Mouse (Mus musculus): ENCODE measurements around the gene Zfp326. TPM values are rescaled to one million over a fixed set of nuclear protein-coding genes. Genes with fewer than 3 reads are reported as not detected.

Gene Zfp326
- polyA plus RNA-seq, 1 experiment from 2014 or later: 57.8 TPM

DNA sequence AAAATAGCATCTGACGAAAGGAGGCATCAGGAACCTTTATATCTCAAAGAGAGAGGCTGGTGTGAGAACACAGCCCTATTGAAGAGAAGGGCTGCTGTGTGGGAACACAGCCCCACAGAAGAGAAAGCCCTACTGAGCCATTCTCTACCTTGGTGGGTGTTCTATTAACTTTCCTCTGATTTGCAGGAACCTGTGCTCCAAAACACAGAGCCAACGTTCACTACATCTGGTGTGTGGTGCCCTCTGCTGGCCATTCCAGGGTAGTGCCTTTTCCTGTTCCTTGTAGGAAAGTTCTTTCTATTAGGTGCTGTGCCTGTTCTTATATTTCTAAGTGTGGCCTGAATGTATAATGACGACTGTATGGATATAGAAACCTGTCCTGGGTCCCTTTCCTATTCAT is 7.8 kb upstream of the Zfp326 start:
- H3K4me1 ChIP-seq: peaks cover 13% of the 10 kb centered on the region
- H3K4me3 ChIP-seq: no peak overlapping the region
- 9% methylated on average over 3 of the region's 3 CpGs for WGBS
- ATAC-seq (replicated peaks): peak; percentile 76
- H3K36me3 ChIP-seq: no peaks in the 10 kb centered on the region
- 0 out of 2 replicates have a peak, but pooled peaks cover 2% of the 10 kb centered on the region for H3K27me3 ChIP-seq
- H3K9ac ChIP-seq (replicated peaks): no peak overlapping the region
- no peaks in the 10 kb centered on the region for H3K9me3 ChIP-seq
- no peak overlapping the region for H3K27ac ChIP-seq (replicated peaks)
- no peak overlapping the region for H3K4me2 ChIP-seq (replicated peaks)

DNA sequence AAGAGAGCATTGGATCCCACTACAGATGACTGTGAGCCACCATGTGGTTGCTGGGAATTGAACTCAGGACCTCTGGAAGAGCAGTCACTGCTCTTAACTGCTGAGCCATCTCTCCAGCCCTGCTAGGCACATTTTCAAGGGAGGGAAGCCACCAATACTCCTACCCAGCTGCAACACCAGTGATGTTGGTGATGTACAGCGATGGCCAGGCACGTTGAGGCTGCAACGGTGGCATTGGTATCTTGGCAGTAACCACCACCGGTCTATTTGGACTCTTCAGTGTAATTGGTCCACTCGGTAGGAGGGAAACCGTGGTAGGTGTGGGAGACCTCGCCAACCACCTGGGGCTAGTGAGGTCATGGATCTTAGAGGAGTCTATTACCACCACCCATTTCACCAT is 6.6 kb upstream of the Zfp326 start:
- Histone ChIP-seq H3K27me3 (0 out of 2 replicates have a peak, but pooled peaks cover 2% of the 10 kb centered on the region), H3K36me3 (no peaks in the 10 kb centered on the region), H3K9me3 (no peaks in the 10 kb centered on the region), H3K9ac (replicated peaks) (no peak overlapping the region), H3K27ac (replicated peaks) (no peak overlapping the region), H3K4me2 (replicated peaks) (no peak overlapping the region), H3K4me1 (peaks cover 13% of the 10 kb centered on the region), H3K4me3 (no peak overlapping the region)
- 86% methylated on average over 7 of the region's 7 CpGs for WGBS
- no peak for ATAC-seq (replicated peaks)

DNA sequence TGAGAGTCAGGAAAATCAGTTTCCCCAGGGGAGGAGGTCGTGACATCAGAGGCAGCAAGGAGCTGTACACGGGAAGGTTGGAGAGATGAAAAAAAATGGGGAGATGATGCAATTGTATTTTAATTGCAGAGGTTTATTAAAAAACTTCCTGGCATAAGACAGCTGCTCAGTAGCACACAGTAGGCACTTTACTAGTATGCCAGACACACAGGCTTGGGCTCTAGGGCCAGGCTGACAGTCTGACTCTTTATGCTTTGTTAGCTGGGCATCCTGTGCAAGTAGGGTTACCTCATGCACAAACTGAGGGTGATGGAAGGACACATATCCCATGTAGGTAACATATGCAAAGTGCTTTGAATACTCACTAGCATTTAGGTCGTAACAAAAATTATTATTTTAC is 5.2 kb upstream of the Zfp326 start:
- Histone ChIP-seq H3K4me1 (peaks cover 13% of the 10 kb centered on the region), H3K9me3 (no peaks in the 10 kb centered on the region), H3K27ac (replicated peaks) (no peak overlapping the region), H3K4me2 (replicated peaks) (no peak overlapping the region), H3K4me3 (no peak overlapping the region), H3K9ac (replicated peaks) (no peak overlapping the region), H3K27me3 (0 out of 2 replicates have a peak, but pooled peaks cover 2% of the 10 kb centered on the region), H3K36me3 (no peaks in the 10 kb centered on the region)
- no peak for ATAC-seq (replicated peaks)
- WGBS: 84% methylated on average over 3 of the region's 3 CpGs

DNA sequence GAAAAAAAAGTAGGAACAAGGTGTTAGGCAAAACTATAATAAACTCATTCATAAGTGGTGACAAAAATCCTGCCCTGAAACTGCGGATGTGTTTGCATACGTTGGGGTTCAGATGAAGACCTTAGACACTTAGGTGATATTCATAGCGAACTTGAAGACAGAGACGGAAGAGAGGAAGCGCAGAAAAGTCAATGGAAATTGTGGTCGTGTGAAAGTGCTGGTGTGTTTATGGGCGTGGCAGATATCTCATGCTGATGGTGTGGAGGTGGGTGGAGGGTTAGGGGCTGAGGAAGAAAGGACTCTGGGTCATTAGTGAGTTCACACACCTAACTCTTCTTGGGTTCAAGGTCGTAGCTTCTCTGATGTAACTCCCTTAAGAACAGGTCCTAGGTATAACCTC is 4.2 kb upstream of the Zfp326 start:
- Histone ChIP-seq H3K27ac (replicated peaks) (no peak overlapping the region), H3K9ac (replicated peaks) (no peak overlapping the region), H3K4me1 (peaks cover 13% of the 10 kb centered on the region), H3K4me3 (no peak overlapping the region), H3K4me2 (replicated peaks) (no peak overlapping the region), H3K9me3 (no peaks in the 10 kb centered on the region), H3K27me3 (0 out of 2 replicates have a peak, but pooled peaks cover 2% of the 10 kb centered on the region), H3K36me3 (no peaks in the 10 kb centered on the region)
- 82% methylated on average over 8 of the region's 8 CpGs for WGBS
- no peak for ATAC-seq (replicated peaks)

DNA sequence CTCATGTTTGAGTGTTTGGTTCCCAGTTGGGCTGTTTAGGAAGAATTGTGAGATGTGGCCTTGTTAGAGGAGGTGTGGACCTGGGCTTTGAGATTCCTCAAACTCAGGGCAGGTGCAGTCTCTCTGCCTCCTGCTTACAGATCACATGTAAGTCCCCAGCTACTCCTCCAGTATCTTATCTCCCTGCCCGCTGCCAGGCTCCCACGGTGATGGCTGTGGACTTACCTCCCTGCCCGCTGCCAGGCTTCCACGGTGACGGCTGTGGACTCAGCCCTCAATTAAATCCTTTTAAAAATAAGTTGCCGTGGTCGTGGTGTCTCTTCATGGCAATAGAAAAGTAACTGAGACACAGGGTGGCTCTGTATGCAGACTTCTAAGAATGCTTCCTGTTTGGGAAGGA is 3.4 kb upstream of the Zfp326 start:
- Histone ChIP-seq H3K9me3 (no peaks in the 10 kb centered on the region), H3K9ac (replicated peaks) (no peak overlapping the region), H3K27ac (replicated peaks) (no peak overlapping the region), H3K4me2 (replicated peaks) (no peak overlapping the region), H3K36me3 (no peaks in the 10 kb centered on the region), H3K4me3 (no peak overlapping the region), H3K4me1 (peaks cover 12% of the 10 kb centered on the region), H3K27me3 (0 out of 2 replicates have a peak, but pooled peaks cover 2% of the 10 kb centered on the region)
- 59% methylated on average over 7 of the region's 7 CpGs for WGBS
- ATAC-seq (replicated peaks): no peak

DNA sequence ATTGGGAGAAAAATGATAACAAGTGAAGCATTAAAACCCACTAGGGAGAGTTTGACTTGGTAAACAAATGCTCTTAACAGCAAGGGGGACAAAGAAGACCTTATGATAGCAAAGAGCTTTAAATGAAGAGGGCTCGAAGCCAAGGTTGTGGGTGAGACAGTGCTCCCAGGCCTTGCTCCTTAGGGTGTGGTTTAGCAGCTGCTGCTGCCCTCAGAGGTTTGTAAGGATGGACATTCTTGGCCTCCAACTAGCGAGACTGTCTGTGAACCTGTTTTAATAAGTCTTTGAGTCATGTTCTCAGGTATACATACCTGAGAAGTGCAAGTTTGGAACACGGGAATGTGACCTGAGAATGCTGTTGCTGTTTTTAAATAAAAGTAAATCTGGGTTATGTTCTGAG is 2.6 kb upstream of the Zfp326 start:
- H3K4me1 ChIP-seq: peaks cover 14% of the 10 kb centered on the region
- no peaks in the 10 kb centered on the region for H3K9me3 ChIP-seq
- H3K36me3 ChIP-seq: no peaks in the 10 kb centered on the region
- WGBS: 74% methylated on average over 3 of the region's 3 CpGs
- no peak for ATAC-seq (replicated peaks)
- no peak overlapping the region for H3K9ac ChIP-seq (replicated peaks)
- no peak overlapping the region for H3K4me2 ChIP-seq (replicated peaks)
- no peak overlapping the region for H3K4me3 ChIP-seq
- H3K27me3 ChIP-seq: 0 out of 2 replicates have a peak, but pooled peaks cover 2% of the 10 kb centered on the region
- H3K27ac ChIP-seq (replicated peaks): no peak overlapping the region

DNA sequence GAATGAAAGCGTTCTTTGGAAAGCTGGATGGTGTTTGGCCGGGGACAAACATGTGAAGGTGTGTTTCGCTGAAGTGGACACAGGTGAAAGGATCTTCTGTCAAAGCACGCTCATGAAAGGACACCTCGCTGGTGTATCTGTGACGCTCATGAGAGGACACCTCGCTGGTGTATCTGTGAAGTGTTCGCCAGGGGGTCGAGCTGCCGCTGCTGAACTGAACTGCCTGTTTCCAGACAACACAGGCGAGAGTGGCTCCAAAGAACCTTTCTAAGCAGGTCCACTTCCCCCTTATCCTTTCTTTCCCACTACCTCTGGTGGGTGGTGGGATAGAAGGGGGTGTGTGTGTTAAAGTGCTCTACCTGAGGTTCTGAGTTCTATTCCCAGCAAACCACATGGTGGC is 1.9 kb upstream of the Zfp326 start:
- H3K27me3 ChIP-seq: 0 out of 2 replicates have a peak, but pooled peaks cover 2% of the 10 kb centered on the region
- no peaks in the 10 kb centered on the region for H3K36me3 ChIP-seq
- H3K27ac ChIP-seq (replicated peaks): no peak overlapping the region
- peaks cover 20% of the 10 kb centered on the region for H3K4me1 ChIP-seq
- no peak overlapping the region for H3K9ac ChIP-seq (replicated peaks)
- WGBS: 94% methylated on average over 11 of the region's 11 CpGs
- no peak for ATAC-seq (replicated peaks)
- no peak overlapping the region for H3K4me2 ChIP-seq (replicated peaks)
- H3K9me3 ChIP-seq: no peaks in the 10 kb centered on the region
- no peak overlapping the region for H3K4me3 ChIP-seq

DNA sequence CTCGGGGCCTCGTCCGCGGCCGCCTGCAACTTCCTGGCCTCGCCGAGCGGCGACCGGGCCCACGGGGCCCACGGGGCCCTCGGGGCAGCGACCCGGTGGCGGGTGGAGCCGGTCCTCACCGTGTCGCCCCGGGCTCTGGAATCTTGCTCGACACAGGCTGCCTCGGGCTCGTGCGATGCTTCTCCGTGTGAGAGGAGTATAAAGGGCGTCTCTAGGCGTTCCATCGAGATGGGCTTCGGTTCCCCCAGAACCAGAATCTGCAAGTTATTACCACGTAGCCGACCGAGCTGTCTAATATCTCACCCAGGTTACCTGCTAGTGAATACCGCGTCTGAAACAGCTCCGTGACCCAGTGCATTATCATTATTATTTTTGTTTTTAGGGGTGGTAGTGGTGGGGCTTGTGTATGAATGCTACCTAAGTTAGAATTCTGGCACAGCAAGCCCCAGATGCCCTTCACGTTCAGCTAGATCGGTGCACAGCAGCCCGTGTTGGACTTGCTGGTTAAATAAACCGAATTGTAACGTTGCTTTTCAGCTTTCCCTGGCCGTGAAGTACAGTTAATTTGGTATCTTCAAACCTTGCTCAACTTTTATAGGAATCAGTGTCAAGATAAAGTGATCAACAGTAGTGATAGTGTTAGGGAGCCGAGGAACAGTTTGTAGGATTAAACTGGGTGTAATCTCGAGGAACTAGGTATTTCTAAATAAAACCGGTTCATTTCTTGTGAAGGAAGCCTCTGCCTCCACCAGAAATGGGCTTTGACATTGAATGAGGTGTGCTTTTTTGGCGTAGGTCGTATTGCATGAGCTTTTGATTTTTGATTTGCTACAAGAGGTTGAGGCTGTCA is 785 bp downstream of the Zfp326 start:
- peak; percentile 49 for ATAC-seq (replicated peaks)

DNA sequence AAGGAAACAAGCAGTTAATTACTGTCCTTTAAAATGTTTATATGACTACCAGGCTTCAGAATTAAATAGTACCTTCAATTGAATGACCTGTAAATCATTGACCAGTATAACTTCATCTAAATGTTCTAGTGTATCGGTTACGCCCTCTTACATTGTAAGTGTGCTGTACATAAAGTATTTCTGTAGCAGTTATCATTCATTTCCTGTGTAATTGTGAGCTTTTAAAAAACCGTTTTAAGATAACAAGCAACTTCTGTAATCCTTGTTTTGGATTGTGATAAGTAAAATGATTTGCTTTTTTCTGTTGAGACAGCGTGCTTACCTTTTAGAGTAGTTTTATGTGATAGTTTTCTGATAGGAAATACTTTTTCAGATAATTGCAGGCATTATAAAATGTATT is 11.0 kb downstream of the Zfp326 start:
- Histone ChIP-seq H3K9me3 (no peaks in the 10 kb centered on the region), H3K4me2 (replicated peaks) (no peak overlapping the region), H3K36me3 (peaks cover 26% of the 10 kb centered on the region), H3K9ac (replicated peaks) (no peak overlapping the region), H3K4me1 (0 out of 2 replicates have a peak, but pooled peaks cover 5% of the 10 kb centered on the region), H3K27me3 (no peaks in the 10 kb centered on the region), H3K27ac (replicated peaks) (no peak overlapping the region), H3K4me3 (no peak overlapping the region)
- no peak for ATAC-seq (replicated peaks)
- 96% methylated on average over 4 of the region's 4 CpGs for WGBS

More for the DNA sequence above, 785 bp downstream of the Zfp326 start:
- Histone ChIP-seq H3K4me1 (peaks cover 34% of the 10 kb centered on the region), H3K36me3 (0 out of 2 replicates have a peak, but pooled peaks cover 2% of the 10 kb centered on the region), H3K4me3 (peak overlapping the region; percentile 84), H3K27ac (replicated peaks) (peak overlapping the region; percentile 82), H3K4me2 (replicated peaks) (peak overlapping the region; percentile 66), H3K9ac (replicated peaks) (peak overlapping the region; percentile 97), H3K27me3 (no peaks in the 10 kb centered on the region), H3K9me3 (no peaks in the 10 kb centered on the region)
- WGBS: under 1% methylated on average over 46 of the region's 46 CpGs

DNA sequence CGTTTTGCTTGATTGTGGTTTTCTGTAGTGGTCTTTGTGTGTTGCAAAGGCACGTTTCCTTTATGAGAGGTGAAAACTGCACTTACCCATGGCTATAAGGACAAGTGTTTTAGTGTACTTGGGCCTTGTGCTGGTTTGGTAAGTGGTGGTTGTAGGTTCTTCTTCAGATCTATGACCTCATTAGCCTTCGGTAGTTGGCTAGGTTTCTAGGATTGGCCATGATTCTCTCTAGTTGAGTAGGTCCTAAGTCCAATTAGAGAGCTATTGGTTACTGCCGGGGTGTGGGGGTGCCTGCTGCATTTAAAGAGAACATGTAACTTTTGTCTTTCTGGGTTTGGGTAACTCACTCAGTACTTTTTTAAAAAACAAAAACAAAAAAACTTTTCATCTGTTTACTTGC is 21.8 kb downstream of the Zfp326 start:
- no peak overlapping the region for H3K4me3 ChIP-seq
- no peak overlapping the region for H3K9ac ChIP-seq (replicated peaks)
- peaks cover 29% of the 10 kb centered on the region for H3K36me3 ChIP-seq
- no peak overlapping the region for H3K27ac ChIP-seq (replicated peaks)
- H3K4me2 ChIP-seq (replicated peaks): no peak overlapping the region
- 95% methylated on average over 4 of the region's 4 CpGs for WGBS
- H3K9me3 ChIP-seq: no peaks in the 10 kb centered on the region; the same call in 1 of the 2 replicates
- H3K27me3 ChIP-seq: no peaks in the 10 kb centered on the region
- peaks cover 5% of the 10 kb centered on the region for H3K4me1 ChIP-seq
- no peak for ATAC-seq (replicated peaks)

DNA sequence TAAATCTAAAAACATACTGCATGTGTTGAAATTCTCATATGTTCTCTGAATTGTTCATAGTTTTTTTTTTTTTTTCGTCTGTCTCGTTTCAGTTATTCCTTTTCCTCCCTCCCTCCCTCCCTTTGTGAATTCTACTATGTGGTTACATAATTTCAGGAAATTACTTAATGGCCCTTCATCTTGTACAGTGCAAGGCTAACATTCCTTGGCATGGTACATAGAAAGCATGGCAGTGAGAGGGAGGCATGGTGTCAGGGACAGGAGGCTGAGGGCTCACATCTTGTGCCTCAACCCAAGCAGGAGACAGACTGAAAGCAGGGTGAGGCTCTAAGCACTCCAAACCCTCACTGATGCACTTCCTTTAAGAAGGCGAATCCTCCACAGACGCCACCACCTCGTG is 32.8 kb downstream of the Zfp326 start:
- 93% methylated on average over 5 of the region's 5 CpGs for WGBS
- Histone ChIP-seq H3K27ac (replicated peaks) (no peak overlapping the region), H3K36me3 (peaks cover 69% of the 10 kb centered on the region), H3K9ac (replicated peaks) (no peak overlapping the region), H3K4me1 (no peaks in the 10 kb centered on the region), H3K9me3 (no peaks in the 10 kb centered on the region), H3K27me3 (no peaks in the 10 kb centered on the region), H3K4me3 (no peak overlapping the region), H3K4me2 (replicated peaks) (no peak overlapping the region)
- ATAC-seq (replicated peaks): no peak

DNA sequence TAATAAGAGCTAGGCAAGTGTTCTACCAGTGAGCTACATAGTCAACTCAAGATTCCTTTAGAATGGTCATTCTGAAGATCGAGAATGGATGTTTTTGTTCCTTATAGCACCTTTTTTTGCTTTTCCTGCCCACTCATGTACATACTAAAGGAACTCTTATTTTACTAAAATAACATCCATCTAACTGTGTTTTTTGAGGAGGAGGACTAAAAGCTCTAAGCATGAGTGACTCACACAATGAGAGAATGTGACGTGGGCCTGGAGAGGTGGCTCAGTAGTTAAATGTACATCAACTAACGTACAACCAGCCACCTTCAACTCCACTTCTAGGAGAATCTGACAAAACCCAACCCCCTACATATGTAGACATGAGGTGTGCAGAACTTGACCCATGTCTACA is 33.3 kb downstream of the Zfp326 start:
- 98% methylated on average over 3 of the region's 3 CpGs for WGBS
- no peaks in the 10 kb centered on the region for H3K27me3 ChIP-seq
- ATAC-seq (replicated peaks): no peak
- H3K9me3 ChIP-seq: no peaks in the 10 kb centered on the region
- no peaks in the 10 kb centered on the region for H3K4me1 ChIP-seq
- H3K4me2 ChIP-seq (replicated peaks): no peak overlapping the region
- peaks cover 69% of the 10 kb centered on the region for H3K36me3 ChIP-seq
- H3K27ac ChIP-seq (replicated peaks): no peak overlapping the region
- no peak overlapping the region for H3K9ac ChIP-seq (replicated peaks)
- no peak overlapping the region for H3K4me3 ChIP-seq
